ENCODE assay signal across 8 mouse cellular contexts in the genomic region with DNA sequence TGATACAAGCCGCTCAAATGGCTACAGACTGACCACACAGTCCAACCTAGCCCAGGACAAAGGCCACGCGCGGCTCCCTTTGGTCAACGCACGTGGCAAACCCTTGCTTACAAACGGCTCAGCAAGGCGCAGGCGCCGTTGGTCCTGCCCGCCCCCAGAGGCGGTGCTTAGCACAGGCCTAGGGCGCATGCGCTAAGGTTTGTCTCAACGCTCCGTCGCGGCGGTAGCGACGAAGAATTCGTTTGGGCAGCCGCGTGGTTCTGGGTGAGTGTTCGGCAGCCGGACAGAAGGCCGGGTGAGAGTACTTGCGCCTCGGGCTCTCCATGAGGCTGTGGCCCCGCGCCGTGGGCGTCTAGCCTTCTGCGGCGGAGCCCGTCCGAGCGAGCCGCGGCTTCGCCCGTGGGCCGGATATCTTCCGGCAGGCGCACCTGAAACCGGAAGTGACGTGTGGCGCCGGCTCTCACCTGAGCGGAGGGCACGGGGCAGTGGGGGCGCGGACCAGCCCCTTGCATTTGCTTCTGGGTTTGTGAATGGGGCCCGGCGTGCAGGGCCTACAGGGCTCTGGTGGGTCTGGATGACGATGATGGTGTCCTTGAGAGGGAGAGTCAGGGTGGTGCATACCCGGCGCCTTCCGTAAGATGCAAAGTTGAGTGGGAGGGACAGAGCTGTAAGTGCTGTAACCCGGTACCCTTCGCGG. TPM values are rescaled to one million over a fixed set of nuclear protein-coding genes. Genes with fewer than 3 reads are reported as not detected.
DNase-seq lines count a peak whose midpoint lies in the region; ATAC-seq and TF ChIP-seq lines count a peak whose summit lies in the region.

A gene (plus strand): TSS at position 186 of the 697 bp plus-strand sequence.

- H3K27ac ChIP-seq in forebrain, embryonic 13.5 days: peak within 1 kb of the TSS; percentile 83
- peak within 1 kb of the TSS; percentile 90 for H3K27ac ChIP-seq in neural tube, embryonic 15.5 days (replicated peaks)

- H3K9me3 ChIP-seq in E14TG2a.4 (ENCODE audit: low read length): no peaks in the 10 kb centered on the region
- H3K9me3 ChIP-seq in forebrain, embryonic 13.5 days (replicated peaks): no peaks in the 10 kb centered on the region
- H3K9me3 ChIP-seq in neural tube, embryonic 15.5 days (replicated peaks): no peaks in the 10 kb centered on the region

- intact Hi-C loops in heart, postnatal 14 days (cut with DNase I): no loop called here

- peak; percentile 91 for DNase-seq in c-Kit-positive CD71-positive TER-119-positive erythroid progenitor cells, embryonic 14.5 days (ENCODE audit: low spot score)
- peak; percentile 94 to 97 for DNase-seq in heart, postnatal 14 days
- peak; percentile 92 for DNase-seq in layer of hippocampus, adult 11-12 months (ENCODE audit: low spot score)
- peak; percentile 91 to 94 for DNase-seq in lung, adult 18-20 months
- DNase-seq in testis, postnatal 14 days (ENCODE audit: low spot score): peak; percentile 95

- peaks cover 33% of the 10 kb centered on the region for H3K27me3 ChIP-seq in E14TG2a.4 (ENCODE audit: insufficient read depth, low read length)
- H3K27me3 ChIP-seq in forebrain, embryonic 13.5 days: no peaks in the 10 kb centered on the region; the same call in 1 of the 2 replicates
- no peaks in the 10 kb centered on the region for H3K27me3 ChIP-seq in neural tube, embryonic 15.5 days (replicated peaks)

- peaks cover 28% of the 10 kb centered on the region for H3K36me3 ChIP-seq in E14TG2a.4 (ENCODE audit: insufficient read depth, low read length)
- H3K36me3 ChIP-seq in forebrain, embryonic 13.5 days (ENCODE audit: poor library complexity, severe bottlenecking): peaks cover 16% of the 10 kb centered on the region
- peaks cover 17% of the 10 kb centered on the region for H3K36me3 ChIP-seq in neural tube, embryonic 15.5 days

- H3K4me1 ChIP-seq in E14TG2a.4 (replicated peaks; ENCODE audit: low read depth, low read length): peaks cover 18% of the 10 kb centered on the region
- peaks cover 19% of the 10 kb centered on the region for H3K4me1 ChIP-seq in forebrain, embryonic 13.5 days
- peaks cover 19% of the 10 kb centered on the region for H3K4me1 ChIP-seq in neural tube, embryonic 15.5 days

- ATAC-seq in forebrain, embryonic 13.5 days: peak; percentile 96
- ATAC-seq in neural tube, embryonic 15.5 days (ENCODE audit: low FRiP score): peak; percentile 96

- peak within 1 kb of the TSS; percentile 78 for H3K9ac ChIP-seq in forebrain, embryonic 13.5 days
- peak within 1 kb of the TSS; percentile 74 for H3K9ac ChIP-seq in neural tube, embryonic 15.5 days (replicated peaks)

- H3K4me2 ChIP-seq in forebrain, embryonic 13.5 days: peak within 1 kb of the TSS; percentile 84
- peak within 1 kb of the TSS; percentile 79 for H3K4me2 ChIP-seq in neural tube, embryonic 15.5 days

- WGBS in forebrain, embryonic 13.5 days: under 1% methylated on average over 61 of the region's 62 CpGs
- 0% methylated on average over 62 of the region's 62 CpGs for WGBS in neural tube, embryonic 15.5 days

- TF ChIP-seq CTCF in E14TG2a.4 (conservative IDR thresholded peaks at IDR 0.05; ENCODE audit: low read length): no peak

- peak within 1 kb of the TSS; percentile 84 for H3K4me3 ChIP-seq in E14TG2a.4 (replicated peaks; ENCODE audit: low read length)
- H3K4me3 ChIP-seq in forebrain, embryonic 13.5 days: peak within 1 kb of the TSS; percentile 68
- H3K4me3 ChIP-seq in neural tube, embryonic 15.5 days (replicated peaks): peak within 1 kb of the TSS; percentile 76

RNA-seq across cellular contexts. Expression of the gene that starts here (rescaled TPM):
- polyA plus RNA-seq in forebrain, embryonic 13.5 days (2015; fragmentation: Nextera tagmentation; extraction: Ambion mirVana): 25.2 and 28.4 TPM in 2 replicates
- 1 to 10 TPM; 6.0 to 6.1 TPM for total RNA-seq in heart, postnatal 14 days (2021)
- 20.4 and 20.8 TPM in 2 replicates for polyA plus RNA-seq in neural tube, embryonic 15.5 days (2015; fragmentation: Nextera tagmentation; extraction: Ambion mirVana)

Comparison
In these comparisons a context has a peak if more than half of its experiments do, and no peak if none do; other contexts are left out.
1. Peak in every context shown above with its lines: DNase-seq, ATAC-seq, H3K4me3 ChIP-seq and H3K27ac ChIP-seq.